Mouse (Mus musculus) T-helper 1 cell (primary cell): ENCODE results near the gene Tmem8b.

Experiments used
- in situ Hi-C: fragments of 300-600 bp; cut with MboI, MseI; formaldehyde crosslinking; loops from one replicate; pipeline ENCODE4 v1.15.1; 2025; ENCODE audit warnings: high pct_unique_total_duplicates

Tmem8b gene

GRCm38 (mm10) chr4:43656339-43657109, 12.2 kb upstream of the Tmem8b start, which contains the start of gene Hint2:
Hint2 (minus strand) TSS chr4:43656466.
- in situ Hi-C loops, result no loop called here

- in situ Hi-C loops, result no loop called here
These were observed 11.6 kb upstream of the Tmem8b start for GRCm38 (mm10) chr4:43657146-43657545.

- in situ Hi-C loops, result no loop called here
These were observed 2.4 kb upstream of the Tmem8b start for GRCm38 (mm10) chr4:43666412-43666811.

- in situ Hi-C loops, result no loop called here
These were observed 640 bp downstream of the Tmem8b start for GRCm38 (mm10) chr4:43669428-43669794.

- in situ Hi-C loops, result no loop called here
These were observed 3.3 kb downstream of the Tmem8b start for GRCm38 (mm10) chr4:43672070-43672469.

GRCm38 (mm10) chr4:43673703-43674102, 4.9 kb downstream of the Tmem8b start:
- in situ Hi-C loops, result no loop called here

GRCm38 (mm10) chr4:43674974-43675373, 6.2 kb downstream of the Tmem8b start:
- in situ Hi-C loops, result no loop called here

GRCm38 (mm10) chr4:43675608-43676007, 6.8 kb downstream of the Tmem8b start:
- in situ Hi-C loops, result no loop called here

- in situ Hi-C loops, result no loop called here
These were observed 9.8 kb downstream of the Tmem8b start for GRCm38 (mm10) chr4:43678541-43678940.

GRCm38 (mm10) chr4:43679416-43680043, 10.8 kb downstream of the Tmem8b start:
- in situ Hi-C loops, result no loop called here

GRCm38 (mm10) chr4:43690021-43690420, 21.2 kb downstream of the Tmem8b start:
- in situ Hi-C loops, result no loop called here

GRCm38 (mm10) chr4:43691026-43691425, 22.3 kb downstream of the Tmem8b start:
- in situ Hi-C loops, result no loop called here

- in situ Hi-C loops, result no loop called here
These were observed 25.1 kb downstream of the Tmem8b start for GRCm38 (mm10) chr4:43693806-43694241.

GRCm38 (mm10) chr4:43694439-43695248, 25.9 kb downstream of the Tmem8b start:
- in situ Hi-C loops, result no loop called here

GRCm38 (mm10) chr4:43695249-43695671, 26.5 kb downstream of the Tmem8b start:
- in situ Hi-C loops, result no loop called here

- in situ Hi-C loops, result no loop called here
These were observed 27.8 kb downstream of the Tmem8b start for GRCm38 (mm10) chr4:43696561-43696960.

- in situ Hi-C loops, result no loop called here
These were observed 31.9 kb downstream of the Tmem8b start, which contains the start of gene Olfr70 for GRCm38 (mm10) chr4:43700707-43701106. Olfr70 (minus strand) TSS chr4:43700807.

GRCm38 (mm10) chr4:43703439-43703838, 34.7 kb downstream of the Tmem8b start:
- in situ Hi-C loops, result no loop called here

GRCm38 (mm10) chr4:43703851-43704250, 35.1 kb downstream of the Tmem8b start:
- in situ Hi-C loops, result no loop called here

GRCm38 (mm10) chr4:43705991-43706390, 37.2 kb downstream of the Tmem8b start:
- in situ Hi-C loops, result no loop called here

- in situ Hi-C loops, result no loop called here
These were observed 41.1 kb downstream of the Tmem8b start, which contains the start of gene Olfr71 for GRCm38 (mm10) chr4:43709869-43710268. Olfr71 (minus strand) TSS chr4:43710255.

- in situ Hi-C loops, result no loop called here
These were observed 43.0 kb downstream of the Tmem8b start for GRCm38 (mm10) chr4:43711821-43712220.
